ENCODE assay signal across 29 mouse cellular contexts in genomic region chr9:47251160-47251559, GRCm38 (mm10).
A peak's percentile ranks its signal among the peaks of the same experiment; 100 is the strongest.
DNase-seq lines count a peak whose midpoint lies in the region; ATAC-seq and TF ChIP-seq lines count a peak whose summit lies in the region.
"Had no signal": no experiment of that assay in that cellular context is flagged by ENCODE, and none has a peak within 500 bp of the region (broad histone marks: within the 10 kb centered on the region; RNA-seq: fewer than 3 reads in every experiment).

No protein-coding gene starts in this region.

- H3K27me3 ChIP-seq in intestine, postnatal 0 days (replicated peaks; ENCODE audit: control insufficient read depth, insufficient read depth, low read length): no peaks in the 10 kb centered on the region
- no peaks in the 10 kb centered on the region for H3K27me3 ChIP-seq in intestine, embryonic 15.5 days (replicated peaks)
- H3K27me3 ChIP-seq in lung, embryonic 14.5 days (ENCODE audit: insufficient read depth, low read length): no peaks in the 10 kb centered on the region
- H3K27me3 ChIP-seq in MEL (ENCODE audit: control insufficient read depth in 1 of 2, insufficient read depth in 2 of 2, low read length in 2 of 2): no peaks in the 10 kb centered on the region; a peak in 1 of 4 replicates
- no peaks in the 10 kb centered on the region for H3K27me3 ChIP-seq in stomach, postnatal 0 days (ENCODE audit: control insufficient read depth, insufficient read depth, low read length)
- H3K27me3 ChIP-seq: embryonic facial prominence, embryonic 13.5 days; heart, embryonic 15.5 days; neural tube, embryonic 13.5 days had no signal

- DNase-seq in lung, embryonic 14.5 days: no peak
- DNase-seq in lung, postnatal 14 days: no peak
- DNase-seq in MEL (ENCODE audit: low read depth, low spot score): peak; percentile 8
- DNase-seq in stomach, postnatal 0 days (ENCODE audit: low spot score): no peak
- DNase-seq in spleen, postnatal 36 days (ENCODE audit: low spot score in 2 of 2): no peak
- DNase-seq: adrenal gland, postnatal 14 days; cerebellum, adult 11 months; cerebellum, adult 9-11 months; gastrocnemius, postnatal 14 days; heart, postnatal 36 days; kidney, adult 18-20 months; kidney, postnatal 4 days; layer of hippocampus, adult 9-11 months; liver; lung, adult 18-20 months; lung, postnatal 36 days; right cerebral cortex, postnatal 4 days; thymus, postnatal 14 days had no signal

- no peak overlapping the region for H3K27ac ChIP-seq in intestine, postnatal 0 days (ENCODE audit: low read depth, low read length)
- H3K27ac ChIP-seq in intestine, embryonic 15.5 days: no peak overlapping the region
- H3K27ac ChIP-seq in lung, embryonic 14.5 days (ENCODE audit: low read depth): no peak overlapping the region
- H3K27ac ChIP-seq in MEL (ENCODE audit: control insufficient read depth, low read depth, low read length): no peak overlapping the region
- H3K27ac ChIP-seq in stomach, postnatal 0 days (replicated peaks): no peak overlapping the region
- H3K27ac ChIP-seq: embryonic facial prominence, embryonic 13.5 days; forebrain, embryonic 10.5 days; heart, embryonic 10.5 days; heart, embryonic 15.5 days; hindbrain, embryonic 13.5 days; neural tube, embryonic 13.5 days had no signal

- no peak for TF ChIP-seq POLR2A in MEL (IDR thresholded peaks at IDR 0.05; ENCODE audit: control insufficient read depth in 1 of 2, insufficient read depth in 1 of 2, low read depth in 1 of 2, low read length in 2 of 2, poor library complexity in 1 of 2)

- no peaks in the 10 kb centered on the region for H3K36me3 ChIP-seq in intestine, postnatal 0 days (ENCODE audit: control insufficient read depth, insufficient read depth)
- H3K36me3 ChIP-seq in intestine, embryonic 15.5 days: no peaks in the 10 kb centered on the region
- H3K36me3 ChIP-seq in lung, embryonic 14.5 days (ENCODE audit: insufficient read depth): no peaks in the 10 kb centered on the region
- no peaks in the 10 kb centered on the region for H3K36me3 ChIP-seq in MEL (ENCODE audit: control insufficient read depth in 1 of 2, insufficient read depth in 2 of 2, low read length in 2 of 2)
- no peaks in the 10 kb centered on the region for H3K36me3 ChIP-seq in stomach, postnatal 0 days (ENCODE audit: control insufficient read depth, insufficient read depth, low read length)
- H3K36me3 ChIP-seq: embryonic facial prominence, embryonic 13.5 days; forebrain, embryonic 10.5 days; heart, embryonic 10.5 days; heart, embryonic 15.5 days; hindbrain, embryonic 13.5 days; neural tube, embryonic 13.5 days had no signal

- ATAC-seq in intestine, postnatal 0 days: no peak
- no peak for ATAC-seq in intestine, embryonic 15.5 days
- ATAC-seq in lung, embryonic 14.5 days (ENCODE audit: insufficient read depth): no peak
- no peak for ATAC-seq in stomach, postnatal 0 days (ENCODE audit: low FRiP score, low TSS enrichment)
- ATAC-seq: CD4-positive, CD25-positive, alpha-beta regulatory T cell, adult 4 months; forebrain, embryonic 16.5 days had no signal

- no peaks in the 10 kb centered on the region for H3K4me1 ChIP-seq in intestine, postnatal 0 days (replicated peaks; ENCODE audit: control insufficient read depth, insufficient read depth, low read length)
- no peaks in the 10 kb centered on the region for H3K4me1 ChIP-seq in intestine, embryonic 15.5 days (replicated peaks)
- H3K4me1 ChIP-seq in lung, embryonic 14.5 days (ENCODE audit: insufficient read depth): no peaks in the 10 kb centered on the region
- no peaks in the 10 kb centered on the region for H3K4me1 ChIP-seq in MEL (ENCODE audit: control insufficient read depth in 1 of 2, insufficient read depth in 2 of 2, low read length in 2 of 2)
- no peaks in the 10 kb centered on the region for H3K4me1 ChIP-seq in stomach, postnatal 0 days (replicated peaks; ENCODE audit: control insufficient read depth, insufficient read depth)
- H3K4me1 ChIP-seq: heart, embryonic 10.5 days; heart, embryonic 15.5 days had no signal

- TF ChIP-seq RAD21 in MEL (IDR thresholded peaks at IDR 0.05; ENCODE audit: low read depth, low read length): peak; percentile 25

- H3K4me3 ChIP-seq in intestine, postnatal 0 days (ENCODE audit: low read depth, low read length): no peak overlapping the region
- H3K4me3 ChIP-seq in intestine, embryonic 15.5 days (replicated peaks): no peak overlapping the region
- H3K4me3 ChIP-seq in lung, embryonic 14.5 days (ENCODE audit: low read depth, low read length): no peak overlapping the region
- no peak overlapping the region for H3K4me3 ChIP-seq in MEL (ENCODE audit: control insufficient read depth in 1 of 2, insufficient read depth in 1 of 2, low read depth in 2 of 2, low read length in 2 of 2)
- H3K4me3 ChIP-seq in stomach, postnatal 0 days (ENCODE audit: low read depth, low read length): no peak overlapping the region
- H3K4me3 ChIP-seq: embryonic facial prominence, embryonic 13.5 days; forebrain, embryonic 10.5 days; heart, embryonic 10.5 days; heart, embryonic 15.5 days; hindbrain, embryonic 13.5 days; neural tube, embryonic 13.5 days had no signal

- TF ChIP-seq EP300 in MEL (IDR thresholded peaks at IDR 0.05; ENCODE audit: low read depth in 1 of 2, low read length in 2 of 2): no peak
- no peak for TF ChIP-seq EP300 in stomach, postnatal 0 days (optimal IDR thresholded peaks at IDR 0.05)

- no peaks in the 10 kb centered on the region for H3K9me3 ChIP-seq in intestine, postnatal 0 days (ENCODE audit: control insufficient read depth)
- no peaks in the 10 kb centered on the region for H3K9me3 ChIP-seq in intestine, embryonic 15.5 days
- H3K9me3 ChIP-seq in lung, embryonic 14.5 days (ENCODE audit: low read depth, low read length): no peaks in the 10 kb centered on the region
- H3K9me3 ChIP-seq in MEL (replicated peaks; ENCODE audit: insufficient read depth, low read length): no peaks in the 10 kb centered on the region
- no peaks in the 10 kb centered on the region for H3K9me3 ChIP-seq in stomach, postnatal 0 days (ENCODE audit: control insufficient read depth, low read length)
- H3K9me3 ChIP-seq: heart, embryonic 15.5 days; hindbrain, embryonic 13.5 days; neural tube, embryonic 13.5 days had no signal

- TF ChIP-seq CTCF in intestine, postnatal 0 days (IDR thresholded peaks at IDR 0.05; ENCODE audit: low read depth): peak; percentile 32
- peak; percentile 28; the same call in 1 of the 2 replicates for TF ChIP-seq CTCF in lung, embryonic 14.5 days (IDR thresholded peaks at IDR 0.05; ENCODE audit: low read depth)
- TF ChIP-seq CTCF in MEL (IDR thresholded peaks at IDR 0.05 in 2 of 3, conservative IDR thresholded peaks at IDR 0.05 in 1 of 3; ENCODE audit: control insufficient read depth in 1 of 3, insufficient read depth in 1 of 3, low read depth in 2 of 3, low read length in 3 of 3, poor library complexity in 1 of 3, severe bottlenecking in 1 of 3): peak in 2 of 3 experiments; percentile 18 to 34; a peak in 3 of 6 replicates
- TF ChIP-seq CTCF in stomach, postnatal 0 days (IDR thresholded peaks at IDR 0.05; ENCODE audit: low read depth): peak; percentile 47

- no peaks in the 10 kb centered on the region for H3K79me2 ChIP-seq in MEL (ENCODE audit: control insufficient read depth, insufficient read depth, low read length, poor library complexity)

- WGBS in intestine, postnatal 0 days: 92% methylated on average over 2 of the region's 2 CpGs
- 91% methylated on average over 2 of the region's 2 CpGs for WGBS in intestine, embryonic 15.5 days
- WGBS in lung, embryonic 14.5 days: 91% methylated on average over 2 of the region's 2 CpGs
- 97% methylated on average over 2 of the region's 2 CpGs for WGBS in stomach, postnatal 0 days

- no peak overlapping the region for H3K9ac ChIP-seq in intestine, postnatal 0 days (ENCODE audit: low read depth, low read length)
- H3K9ac ChIP-seq in intestine, embryonic 15.5 days: no peak overlapping the region
- H3K9ac ChIP-seq in lung, embryonic 14.5 days: no peak overlapping the region
- no peak overlapping the region for H3K9ac ChIP-seq in MEL (ENCODE audit: control insufficient read depth, low read depth, low read length, poor library complexity, severe bottlenecking)
- no peak overlapping the region for H3K9ac ChIP-seq in stomach, postnatal 0 days (ENCODE audit: low read length)
- H3K9ac ChIP-seq: embryonic facial prominence, embryonic 13.5 days; heart, embryonic 15.5 days; hindbrain, embryonic 13.5 days; neural tube, embryonic 13.5 days had no signal

- H3K4me2 ChIP-seq in intestine, postnatal 0 days (replicated peaks; ENCODE audit: low read depth): no peak overlapping the region
- no peak overlapping the region for H3K4me2 ChIP-seq in intestine, embryonic 15.5 days (replicated peaks)
- H3K4me2 ChIP-seq in lung, embryonic 14.5 days: no peak overlapping the region
- no peak overlapping the region for H3K4me2 ChIP-seq in stomach, postnatal 0 days (replicated peaks; ENCODE audit: low read depth)
- H3K4me2 ChIP-seq: embryonic facial prominence, embryonic 13.5 days; heart, embryonic 15.5 days; hindbrain, embryonic 13.5 days; midbrain, embryonic 11.5 days; neural tube, embryonic 13.5 days had no signal

TF ChIP-seq in MEL, 35 proteins besides CTCF, POLR2A, EP300 and RAD21:
- TF ChIP-seq NRF1 (IDR thresholded peaks at IDR 0.05; ENCODE audit: insufficient read depth, low read depth, low read length, poor library complexity, severe bottlenecking): no peak
- no peak for TF ChIP-seq UBTF (IDR thresholded peaks at IDR 0.05; ENCODE audit: borderline replicate concordance, insufficient read depth, low read depth, low read length)
- no peak for TF ChIP-seq MXI1 (IDR thresholded peaks at IDR 0.05; ENCODE audit: low read depth, low read length)
- peak; percentile 34 for TF ChIP-seq SMC3 (IDR thresholded peaks at IDR 0.05; ENCODE audit: low read depth, low read length)
